Mouse (Mus musculus) left cerebral cortex, postnatal 4 days (tissue): ENCODE measurements around the gene Ecsit. TPM values are rescaled to one million over a fixed set of nuclear protein-coding genes. Genes with fewer than 3 reads are reported as not detected.

ENCODE experiments used
- DNase-seq: peaks from one replicate; pipeline ENCODE4 v3.0.0-alpha.2; 2022
- intact Hi-C: fragments of 180-260 bp; cut with DNase I; formaldehyde crosslinking; loops from one replicate; pipeline ENCODE4 v1.15.1; 2025
- total RNA-seq, 2 experiments: library from RNA; stranded (reverse); gene quantifications; 2 replicates each; pipeline ENCODE4 v1.2.3; 2021

The Ecsit gene
- total RNA-seq, result 10 to 100 TPM; 43.2 to 44.6 TPM

DNA sequence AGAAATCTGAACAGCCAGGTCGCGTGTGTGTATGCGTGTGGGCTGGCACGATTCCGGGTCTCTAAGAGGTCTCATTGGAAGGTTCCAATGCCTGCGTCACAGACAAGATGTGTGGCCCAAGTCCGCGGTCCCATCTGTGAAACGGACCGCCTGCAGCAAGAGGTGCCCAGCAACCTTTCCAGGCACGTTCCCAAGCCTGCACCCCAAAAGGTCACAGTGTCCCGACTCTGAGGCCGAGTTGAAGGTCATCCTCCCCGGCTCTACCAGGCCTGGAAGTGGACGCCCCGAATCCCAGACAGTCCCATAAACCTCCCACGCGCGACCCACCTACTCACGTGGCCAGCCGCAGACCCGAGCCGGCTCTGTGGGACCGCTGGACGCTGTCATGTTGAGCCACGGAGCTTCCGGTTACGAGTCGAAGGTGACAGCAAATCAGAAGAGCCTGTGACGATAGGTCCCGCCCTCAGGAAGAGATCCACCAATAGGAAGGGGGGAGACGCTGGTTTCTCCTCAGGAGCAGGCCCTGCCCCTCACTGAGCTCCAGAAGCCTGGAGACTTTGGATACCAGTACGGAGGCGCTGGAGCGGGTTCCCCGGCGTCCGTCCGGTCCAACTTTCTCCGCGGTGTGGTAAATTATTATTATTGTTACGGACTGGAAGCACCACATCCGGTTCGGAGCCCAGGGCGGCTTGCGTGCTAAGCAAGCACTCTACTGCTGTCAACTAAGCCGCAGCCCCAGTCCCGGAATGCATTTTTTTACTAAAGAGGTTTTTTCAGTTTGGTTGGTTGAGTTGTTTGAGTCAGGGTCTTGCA lies at the start of gene Ecsit:
Ecsit (minus strand) TSS at position 417 of the 813 bp plus-strand sequence.
- DNase-seq, result peak; percentile 93
- intact Hi-C loops, result no loop called here

DNA sequence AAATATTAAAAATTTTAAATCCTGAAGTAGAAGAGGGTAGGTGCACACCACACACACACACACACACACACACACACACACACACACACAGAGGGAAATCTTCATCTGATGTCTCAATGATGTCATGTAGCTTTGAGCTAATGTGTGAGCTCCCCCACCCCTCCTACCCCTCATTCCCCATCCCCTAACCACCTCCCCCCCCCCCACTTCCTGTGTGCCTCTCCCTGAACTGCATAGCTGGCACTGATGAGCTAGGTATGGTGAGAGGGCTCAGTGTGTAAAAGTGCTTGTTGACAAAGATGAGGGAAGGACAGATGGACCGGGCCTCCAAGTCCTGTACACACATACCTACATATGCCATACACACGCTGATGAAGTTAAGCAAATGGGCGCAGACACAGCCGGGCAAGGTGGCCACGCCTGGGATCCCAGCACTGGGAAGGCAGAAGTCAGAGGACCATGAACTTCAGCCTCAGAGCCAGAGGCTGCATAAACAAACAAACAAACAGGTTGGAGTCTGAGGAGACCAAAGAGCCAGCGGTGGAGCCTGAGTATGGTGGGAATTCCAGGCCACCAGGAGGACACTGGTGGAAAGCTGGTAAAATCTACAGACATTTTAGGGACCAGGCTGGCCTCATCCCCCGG lies 49.1 kb upstream of the Ecsit start:
- intact Hi-C loops, result no loop called here
- DNase-seq, result no peak

DNA sequence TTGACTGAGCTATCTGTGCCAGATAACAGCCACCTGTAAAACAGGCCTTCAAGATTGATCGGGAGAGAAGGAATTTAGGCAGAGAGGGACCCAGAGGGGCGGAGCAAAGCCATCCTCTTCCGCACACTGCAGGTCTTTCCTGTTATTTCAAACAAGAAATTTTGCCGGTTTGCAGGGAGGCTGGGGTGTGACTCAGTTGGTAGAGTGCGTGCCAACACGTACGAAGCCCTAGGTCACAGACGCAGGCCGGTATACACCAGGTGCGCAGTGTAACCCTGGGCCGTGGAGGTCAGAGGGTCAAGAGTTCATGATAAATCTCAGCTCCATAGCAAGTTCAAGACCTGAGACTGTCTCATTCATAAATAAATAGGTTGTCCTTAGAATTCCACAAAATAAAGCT lies 47.0 kb upstream of the Ecsit start:
- DNase-seq, result no peak
- intact Hi-C loops, result no loop called here

DNA sequence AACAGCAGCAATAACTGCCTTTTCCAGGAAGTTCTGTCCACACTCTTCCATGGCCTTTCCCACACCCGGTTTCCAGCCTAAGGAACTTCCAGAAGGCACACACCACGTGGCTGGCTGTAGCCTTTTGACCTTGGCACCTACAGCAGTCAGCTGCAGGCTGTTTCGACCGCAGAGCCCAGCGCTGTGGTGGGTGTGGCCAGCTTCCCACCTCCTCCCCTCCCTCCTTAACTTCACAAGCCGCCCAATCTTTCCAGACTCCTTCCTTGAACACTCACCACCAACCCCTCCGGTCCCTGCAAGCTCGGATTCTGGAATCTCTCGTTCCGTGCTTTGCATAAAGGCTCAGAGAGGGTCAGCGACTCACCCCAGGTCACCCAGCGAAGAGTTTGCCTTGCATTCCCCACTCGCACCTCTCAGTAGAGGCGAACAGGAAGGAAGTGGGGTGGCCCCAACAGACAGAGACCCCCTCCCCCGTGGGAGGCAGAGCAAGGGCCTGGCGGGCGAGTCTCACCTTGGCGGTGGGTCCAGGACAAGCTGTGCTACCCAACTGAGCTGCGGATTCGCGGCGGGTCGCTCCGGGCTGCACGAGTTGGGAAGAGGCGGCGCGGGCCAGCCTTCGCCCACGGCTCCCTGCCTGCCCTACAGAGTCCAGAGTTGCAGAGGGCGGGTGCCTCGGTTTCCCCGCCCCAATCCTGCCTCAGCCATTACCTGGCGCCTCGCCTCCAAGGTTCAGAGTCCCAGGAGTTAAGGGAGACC lies 46.2 kb upstream of the Ecsit start:
- no peak for DNase-seq
- intact Hi-C loops, result no loop called here

DNA sequence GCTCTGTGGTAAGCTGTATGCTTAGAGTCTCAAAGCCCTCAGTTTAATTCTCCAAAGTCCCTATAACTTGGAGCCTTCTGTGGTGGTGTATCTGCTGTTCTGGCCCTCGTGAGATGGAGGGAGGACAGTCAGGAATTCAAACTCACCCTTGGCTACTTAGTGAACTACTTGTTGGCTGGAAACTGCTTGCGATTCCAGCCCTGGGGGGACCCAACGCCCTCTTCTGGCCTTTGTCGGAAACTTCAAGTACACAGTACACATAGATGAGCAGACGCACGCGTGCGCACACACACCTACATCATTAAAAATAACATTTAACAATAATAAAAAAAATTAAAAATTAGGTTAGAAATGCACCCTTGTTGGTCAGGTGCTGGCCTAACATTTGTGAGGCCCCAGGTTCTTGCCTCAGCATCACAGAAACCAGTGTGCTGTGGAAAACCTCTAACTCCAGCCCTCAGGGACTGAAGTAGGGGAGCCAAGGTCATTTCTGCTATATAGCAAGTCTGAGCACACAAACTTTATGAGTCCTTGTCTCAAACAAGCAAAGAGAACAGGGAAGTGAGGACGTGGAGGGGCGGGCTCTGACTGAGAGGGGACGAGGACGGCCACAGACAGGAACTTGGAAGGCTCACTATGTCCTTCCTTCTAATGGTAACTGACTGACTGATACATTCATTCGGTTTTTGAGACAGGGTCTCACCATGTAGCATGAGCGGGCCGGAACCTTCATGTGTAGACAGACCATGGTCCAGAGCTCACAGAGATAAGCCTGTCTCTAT lies 40.2 kb upstream of the Ecsit start:
- intact Hi-C loops, result no loop called here

DNA sequence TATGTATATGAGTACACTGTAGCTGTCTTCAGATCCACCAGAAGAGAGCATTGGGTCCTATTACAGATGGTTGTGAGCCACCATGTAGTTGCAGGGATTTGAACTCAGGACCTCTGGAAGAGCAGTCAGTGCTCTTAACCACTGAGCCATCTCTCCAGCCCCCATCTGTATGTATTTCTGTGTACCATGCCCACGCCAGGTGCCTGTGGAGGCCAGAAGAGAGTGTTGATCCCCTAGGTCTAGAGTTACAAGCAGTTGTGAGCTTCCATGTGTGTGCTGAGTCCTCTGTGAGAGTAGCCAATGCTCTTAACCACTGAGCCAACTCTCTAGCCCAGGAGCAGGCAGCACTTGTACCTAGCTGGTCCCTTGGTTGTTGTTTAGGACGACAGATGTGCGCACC lies 38.9 kb upstream of the Ecsit start:
- intact Hi-C loops, result no loop called here
- no peak for DNase-seq

More for the DNA sequence above, 40.2 kb upstream of the Ecsit start:
- DNase-seq, result no peak

DNA sequence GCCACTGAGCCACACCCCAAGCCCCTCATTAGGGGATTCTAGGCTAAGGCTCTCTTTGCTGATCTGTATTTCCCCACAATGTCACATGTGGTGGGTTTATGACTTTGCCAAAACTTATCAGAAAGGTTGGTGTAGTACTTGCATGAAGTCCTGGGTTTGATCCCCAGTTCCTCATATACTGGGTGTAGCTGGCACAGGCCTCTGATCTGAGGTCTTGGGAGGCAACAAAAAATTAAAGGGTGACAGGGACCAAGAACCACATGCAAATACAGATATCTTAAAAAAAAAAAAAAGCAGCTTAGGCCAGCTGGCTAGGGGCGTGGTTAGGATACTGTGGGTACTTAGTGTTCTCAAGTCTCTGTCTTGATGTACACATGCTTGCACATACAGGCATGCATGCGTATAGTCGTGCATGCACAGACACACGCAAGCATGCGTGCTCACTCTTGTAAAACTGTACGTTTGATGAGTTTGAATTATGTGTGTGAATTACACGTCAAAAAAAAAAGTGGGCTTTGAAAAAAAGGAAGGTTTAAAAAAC lies 37.9 kb upstream of the Ecsit start:
- intact Hi-C loops, result no loop called here
- no peak for DNase-seq

DNA sequence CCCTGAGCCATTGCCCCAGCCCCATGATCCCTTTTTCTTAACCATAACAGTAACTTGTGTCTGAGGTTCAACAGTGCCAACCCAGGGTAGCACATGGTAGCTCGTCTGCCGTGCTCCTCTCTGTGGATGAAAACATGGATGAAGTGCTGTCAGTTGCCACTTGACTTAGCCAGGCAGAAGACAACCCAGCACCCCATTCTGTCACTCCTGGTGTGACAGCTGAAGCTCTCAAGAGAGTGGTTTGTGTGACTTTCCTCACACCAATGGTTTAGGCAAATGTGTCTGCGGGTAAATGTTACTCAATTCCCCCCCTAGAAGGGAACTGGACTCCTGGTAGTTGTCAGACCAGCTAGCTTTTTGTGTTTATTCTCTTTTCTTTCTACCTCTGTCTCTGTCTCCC lies 36.8 kb upstream of the Ecsit start:
- intact Hi-C loops, result no loop called here
- no peak for DNase-seq

DNA sequence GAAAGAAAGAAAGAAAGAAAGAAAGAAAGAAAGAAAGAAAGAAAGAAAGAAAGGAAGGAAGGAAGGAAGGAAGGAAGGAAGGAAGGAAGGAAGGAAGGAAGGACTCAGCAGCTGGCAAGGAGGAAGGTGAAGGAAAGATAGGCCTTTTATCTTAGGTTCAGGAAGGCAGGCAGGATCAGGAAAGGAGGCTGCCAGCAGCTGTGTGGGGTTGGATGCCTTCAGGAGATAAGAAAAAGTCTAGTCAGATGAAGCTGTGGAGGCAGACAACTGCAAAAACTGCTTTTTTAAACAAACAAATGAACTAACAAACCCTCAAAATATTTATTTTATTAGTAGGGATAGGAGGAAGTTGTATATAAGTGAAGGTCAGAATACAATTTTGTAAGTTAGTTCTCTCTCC lies 36.3 kb upstream of the Ecsit start:
- intact Hi-C loops, result no loop called here
- no peak for DNase-seq

DNA sequence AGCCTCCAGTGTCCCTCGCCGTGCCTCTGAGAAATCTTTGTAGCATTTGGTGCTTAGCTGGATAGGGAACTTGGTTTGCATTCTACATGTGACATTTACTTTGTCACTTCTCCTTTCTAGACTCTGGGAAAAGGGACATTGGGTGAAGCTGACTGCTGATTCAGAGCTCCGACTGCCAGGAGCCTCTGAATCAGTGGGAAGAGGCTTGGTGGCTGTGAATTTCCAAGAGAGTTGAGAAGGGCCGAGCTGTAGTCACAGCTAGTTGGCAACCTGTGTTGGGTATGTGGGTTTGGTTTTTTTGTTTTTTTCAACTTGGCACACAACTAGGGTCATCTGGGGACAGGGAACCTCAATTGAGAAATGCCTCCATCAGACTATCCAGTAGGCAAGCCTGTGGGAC lies 34.3 kb upstream of the Ecsit start:
- no peak for DNase-seq
- intact Hi-C loops, result no loop called here

DNA sequence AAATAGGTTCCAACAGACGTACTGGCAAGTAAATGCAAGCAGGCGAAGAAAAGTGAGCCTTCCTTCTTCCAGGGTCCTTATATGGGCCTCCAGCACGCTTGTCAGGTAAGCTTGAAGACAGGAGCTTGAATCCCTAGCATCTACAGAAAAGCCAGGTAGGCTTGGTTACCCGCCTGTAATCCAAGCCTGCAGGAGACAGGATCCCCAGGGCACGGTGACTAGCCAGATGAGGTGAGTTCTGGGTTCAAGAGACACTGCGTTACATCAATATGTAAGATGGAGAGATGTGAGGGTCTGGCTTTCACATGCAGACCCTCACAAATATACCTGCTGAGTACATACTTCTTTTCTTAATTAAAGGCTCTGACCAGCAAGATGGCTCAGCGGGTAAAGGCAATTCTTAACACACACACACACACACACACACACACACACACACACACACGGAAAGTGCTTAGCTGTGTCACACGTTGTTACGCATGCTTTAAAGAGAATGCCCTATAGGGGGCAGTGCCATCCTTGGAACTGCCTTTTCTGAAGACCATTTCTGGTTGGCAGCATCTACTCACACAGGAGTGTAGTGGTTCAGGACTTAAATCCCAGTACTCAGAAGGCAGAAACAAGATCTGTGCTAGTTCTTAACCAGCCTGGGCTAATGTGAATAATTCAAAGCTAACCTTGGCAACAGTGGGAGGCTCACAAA lies 32.7 kb upstream of the Ecsit start:
- intact Hi-C loops, result no loop called here
- peak; percentile 49 for DNase-seq

DNA sequence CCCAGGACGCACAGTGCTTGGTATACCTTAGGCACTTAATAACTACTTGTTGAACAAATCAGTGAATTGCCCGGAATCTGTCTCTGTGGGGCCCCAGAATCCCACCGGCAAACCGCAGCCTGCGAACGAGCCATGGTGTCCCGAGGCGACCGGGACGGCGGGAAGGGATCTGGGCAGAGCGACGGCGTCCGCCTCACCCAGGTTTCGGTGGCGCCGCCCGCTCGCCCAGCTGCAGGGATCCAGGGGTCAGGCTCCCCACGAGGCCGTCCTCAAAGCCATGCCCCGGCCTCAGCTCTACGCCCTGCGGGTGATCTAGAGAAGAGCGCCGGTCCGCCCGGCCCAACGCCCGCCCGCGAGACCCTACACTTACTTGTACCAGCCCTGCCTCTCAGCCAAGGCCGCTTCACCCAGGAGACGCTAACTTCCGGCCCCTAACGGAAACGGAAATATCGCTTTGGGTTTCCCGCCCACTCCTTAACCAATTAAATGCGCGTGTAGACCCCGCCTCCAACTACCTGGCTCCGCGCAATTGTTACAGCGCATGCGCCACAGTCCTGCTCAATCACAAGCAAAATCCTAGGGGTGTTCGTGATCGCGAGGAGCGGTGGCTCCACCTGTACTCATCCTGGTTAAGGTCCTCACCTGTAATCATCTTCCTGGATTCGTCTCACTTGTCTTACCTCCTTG lies 31.6 kb upstream of the Ecsit start, which contains the start of gene Elof1:
Elof1 (minus strand) TSS at position 433 of the 687 bp plus-strand sequence.
- peak; percentile 95 for DNase-seq
- intact Hi-C loops, result no loop called here

DNA sequence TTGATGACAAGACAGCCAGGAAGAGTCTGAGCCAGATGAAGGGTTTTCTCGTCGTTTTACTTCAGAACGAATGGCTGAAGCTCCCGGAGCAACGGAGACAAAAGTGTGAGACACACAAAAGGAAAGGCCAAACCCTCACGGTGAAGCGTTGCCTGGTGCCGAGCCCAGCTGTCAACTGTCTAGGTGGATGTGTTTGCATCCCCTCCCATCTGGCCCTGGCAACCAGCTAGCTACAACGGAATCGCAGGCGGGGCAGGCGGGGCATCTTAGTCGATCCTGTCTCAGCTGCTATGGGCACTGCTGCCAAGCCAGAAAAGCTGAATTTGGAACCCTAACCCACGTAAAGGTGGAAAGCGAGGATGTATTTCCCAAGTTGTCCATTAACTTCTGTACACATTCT lies 30.8 kb upstream of the Ecsit start:
- intact Hi-C loops, result no loop called here
- DNase-seq, result peak; percentile 65

DNA sequence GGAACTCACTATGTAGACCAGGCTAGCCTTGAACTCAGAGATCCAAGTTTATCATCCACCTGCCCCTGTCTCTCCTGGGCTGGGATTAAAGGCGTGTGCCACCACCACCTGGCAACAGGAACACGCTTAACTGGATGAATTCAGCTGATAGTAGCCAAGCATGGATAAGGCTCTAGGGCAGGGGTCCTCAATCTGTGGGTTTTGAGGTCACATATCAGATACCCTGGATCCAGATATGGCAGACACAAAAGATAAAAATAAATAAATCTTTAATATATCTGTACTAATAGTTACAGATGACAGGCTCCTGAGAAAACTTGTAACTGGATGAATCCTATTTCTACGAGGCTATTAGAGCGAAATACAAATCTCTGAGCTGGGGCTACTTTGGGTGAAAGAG lies 30.4 kb upstream of the Ecsit start:
- intact Hi-C loops, result no loop called here
- DNase-seq, result no peak

DNA sequence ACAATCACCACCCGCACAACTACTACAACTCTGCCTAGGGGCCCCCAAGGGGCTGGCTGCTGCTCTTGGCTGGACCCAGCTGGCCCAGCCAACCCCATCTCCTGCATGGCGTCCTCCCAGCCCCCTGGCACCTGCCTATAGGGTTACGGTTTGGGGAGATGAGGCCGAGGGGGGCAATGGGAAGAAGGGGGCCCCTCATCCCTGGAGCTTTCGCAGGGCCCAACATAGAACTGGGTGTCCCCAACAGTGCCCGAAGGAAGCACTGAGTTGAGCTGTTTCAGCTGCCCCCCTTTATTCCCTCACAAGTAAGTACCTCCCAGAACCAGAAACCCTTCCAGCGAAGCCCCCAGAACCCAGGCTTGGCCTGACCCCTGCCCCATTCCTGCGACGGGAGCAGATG lies 23.0 kb upstream of the Ecsit start:
- intact Hi-C loops, result no loop called here
- no peak for DNase-seq

DNA sequence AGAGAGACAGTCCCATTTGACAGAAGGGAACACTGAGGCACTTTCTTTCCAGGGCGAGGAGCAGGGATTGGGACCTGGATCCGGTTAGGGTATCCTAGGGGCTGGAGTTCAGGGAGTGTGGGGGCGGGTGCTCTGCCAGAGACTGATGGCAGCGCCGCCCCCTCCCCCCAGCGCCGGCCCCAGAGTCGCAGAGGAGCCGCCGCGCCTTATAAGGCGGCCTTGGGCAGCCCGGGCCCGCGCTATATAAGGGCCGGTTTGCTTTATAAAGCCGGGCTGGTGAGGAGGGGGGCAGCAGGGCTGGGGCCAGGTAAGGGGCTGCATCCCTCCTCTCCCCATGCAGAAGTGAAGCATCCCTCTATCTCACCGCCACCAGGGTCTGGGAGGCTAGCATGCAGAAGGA lies 14.7 kb upstream of the Ecsit start:
- intact Hi-C loops, result no loop called here
- DNase-seq, result no peak

DNA sequence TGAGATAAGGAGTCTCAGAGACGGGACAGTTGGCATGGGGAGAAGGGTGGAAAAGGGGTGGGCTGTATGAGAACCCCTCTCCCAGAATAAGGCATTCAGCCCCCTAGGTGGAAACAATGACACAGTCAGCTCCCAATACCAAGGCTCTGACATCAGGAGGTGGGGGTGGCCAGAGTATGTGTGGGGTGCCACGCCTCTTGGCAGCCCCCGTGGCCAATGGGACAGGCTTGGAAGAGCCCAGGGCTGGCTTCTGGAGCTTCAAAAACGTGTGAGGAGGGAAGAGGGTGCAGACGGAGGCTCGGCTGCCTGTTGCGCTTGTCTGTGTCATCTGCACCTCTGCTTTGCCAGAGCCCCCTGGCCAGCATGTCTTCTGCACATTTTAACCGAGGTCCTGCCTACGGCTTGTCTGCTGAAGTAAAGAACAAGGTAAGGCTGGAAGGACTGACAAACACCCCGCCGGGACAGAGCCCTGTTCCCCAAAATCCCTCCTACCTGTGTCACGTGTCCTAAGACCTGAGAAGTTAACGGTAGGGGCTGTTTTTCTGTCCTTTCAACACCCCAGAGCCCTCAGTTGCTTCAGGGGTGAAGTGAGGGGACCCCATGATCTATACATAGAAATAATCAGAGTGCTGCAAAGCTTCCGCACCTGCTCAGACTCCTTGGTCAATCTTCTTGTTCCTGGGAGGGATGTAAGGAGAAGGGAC lies 13.9 kb upstream of the Ecsit start, which contains the start of gene Cnn1:
Cnn1 (plus strand) TSS at position 224 of the 704 bp plus-strand sequence.
- intact Hi-C loops, result no loop called here

DNA sequence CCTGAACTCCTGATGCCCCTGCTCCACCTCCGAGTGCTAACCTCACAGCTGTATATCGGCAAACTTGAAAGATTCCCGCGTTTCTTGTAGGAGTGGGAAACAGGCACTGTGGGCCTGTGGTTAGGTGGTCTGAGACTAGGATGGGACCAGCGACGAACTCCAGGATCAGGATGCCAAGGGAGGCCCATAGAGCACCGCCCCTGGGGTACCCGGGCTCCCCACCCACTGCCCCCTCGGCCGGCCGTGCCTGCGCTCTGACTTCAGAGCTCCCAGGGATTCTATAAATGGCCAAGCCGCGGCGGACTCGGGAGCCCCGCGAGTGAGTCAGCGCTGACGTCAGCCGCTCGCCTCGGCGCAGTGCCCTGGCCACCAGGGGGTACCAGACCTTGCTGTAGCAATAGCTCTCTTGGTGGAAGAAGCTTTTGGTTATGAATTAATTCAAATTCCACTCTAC lies 10.6 kb upstream of the Ecsit start:
- intact Hi-C loops, result no loop called here
- peak; percentile 78 for DNase-seq

More for the DNA sequence above, 13.9 kb upstream of the Ecsit start, which contains the start of gene Cnn1:
- peak; percentile 25 for DNase-seq
